Mouse (Mus musculus) heart, postnatal 10 days (tissue): Measurements from ENCODE around the gene Prkg1. TPM values are rescaled to one million over a fixed set of nuclear protein-coding genes. Genes with fewer than 3 reads are reported as not detected.
A peak's percentile ranks its signal among the peaks of the same experiment; 100 is the strongest.
"Not testable (repeated sequence)": the region's sequence is repeated elsewhere in the genome, so short reads cannot be mapped to it uniquely, and the experiment has no call there.

ENCODE experiments used
- DNase-seq, 2 experiments: peaks; one replicate each; pipeline ENCODE4 v3.0.0; 2021
- intact Hi-C: fragments of 180-260 bp; cut with DNase I; formaldehyde crosslinking; loops from one replicate; pipeline ENCODE4 v1.15.1; 2025
- total RNA-seq, 2 experiments: library from RNA; stranded (reverse); gene quantifications; 2 replicates each; pipeline ENCODE4 v1.2.3; 2021

Gene Prkg1
- total RNA-seq, 2 experiments from 2014 or later = 20.8 to 25.6 TPM

DNA sequence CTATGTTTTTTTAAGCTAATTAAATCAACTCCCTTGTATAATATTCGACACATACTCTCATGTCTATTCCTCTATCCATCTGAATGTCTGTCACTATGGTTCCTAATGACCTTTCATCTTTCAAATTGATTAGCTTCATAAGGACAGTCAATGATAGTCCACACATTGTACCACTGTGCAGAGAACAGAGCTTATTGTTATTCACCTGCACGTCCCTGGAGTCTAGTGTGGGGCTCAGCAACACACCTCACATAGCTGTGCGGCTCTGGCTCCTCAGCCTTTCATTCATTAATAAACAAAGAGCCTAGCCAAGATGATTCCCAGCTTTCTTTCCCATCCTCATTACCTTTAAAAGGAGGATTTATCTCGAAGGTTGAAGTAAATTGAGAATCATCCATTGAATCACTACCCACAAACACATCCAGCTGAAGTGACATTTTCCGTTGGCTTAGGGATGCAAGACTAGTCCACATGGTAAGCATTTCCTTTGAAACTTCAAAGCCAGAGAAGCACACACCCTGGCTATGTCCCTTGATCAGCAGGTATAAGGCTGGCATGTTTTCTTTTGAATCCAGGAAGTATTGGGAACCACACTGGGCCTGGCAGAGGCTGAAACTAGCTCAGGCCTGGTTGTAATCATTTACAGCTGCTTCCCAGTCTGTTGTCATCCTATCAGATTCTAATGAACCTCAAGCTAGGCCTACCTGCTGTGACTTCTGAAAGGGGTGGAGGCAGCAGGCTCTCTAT is 426.3 kb downstream of the Prkg1 start:
- DNase-seq = no peak
- intact Hi-C loops = no loop called here

DNA sequence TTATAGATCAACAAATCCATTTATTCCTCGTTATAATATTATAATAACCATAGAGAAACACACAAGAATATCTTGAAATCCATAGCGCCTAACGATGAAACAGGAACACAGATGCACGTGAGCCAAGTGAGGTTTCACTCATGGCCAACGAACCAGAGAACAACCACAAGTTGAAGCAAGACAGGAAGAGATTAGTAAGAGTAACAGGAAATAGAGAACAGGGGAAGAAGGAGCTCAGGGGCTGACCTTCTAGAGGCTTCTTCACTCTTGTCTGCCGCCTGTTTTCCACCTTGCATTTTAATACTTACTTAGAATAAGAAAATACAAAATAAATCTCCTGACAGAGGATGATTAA is 427.0 kb downstream of the Prkg1 start:
- intact Hi-C loops = no loop called here
- no peak for DNase-seq

GRCm38 (mm10) chr19:31337163-31337862 is 427.5 kb downstream of the Prkg1 start:
- intact Hi-C loops = no loop called here
- no peak for DNase-seq

DNA sequence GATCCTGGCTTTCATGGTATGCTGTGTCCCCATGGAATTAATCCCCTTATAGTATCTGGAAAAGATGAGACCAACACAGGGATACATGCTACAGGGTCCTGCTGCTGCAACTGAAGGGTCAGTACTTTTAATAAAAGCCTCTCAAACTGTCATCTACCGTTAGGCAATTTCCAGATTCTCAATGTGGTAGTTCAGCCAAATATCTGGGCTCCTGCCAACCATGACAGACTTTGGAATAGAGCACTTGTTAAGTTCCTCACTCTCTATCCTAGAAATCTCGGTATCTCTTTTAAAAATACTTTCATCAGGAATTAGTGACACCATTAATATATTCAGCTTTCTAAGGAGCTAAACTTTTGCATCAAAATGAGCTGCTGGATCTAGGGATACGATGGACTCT is 428.5 kb downstream of the Prkg1 start:
- intact Hi-C loops = no loop called here
- DNase-seq = peak in 1 of 2 experiments; percentile 13

DNA sequence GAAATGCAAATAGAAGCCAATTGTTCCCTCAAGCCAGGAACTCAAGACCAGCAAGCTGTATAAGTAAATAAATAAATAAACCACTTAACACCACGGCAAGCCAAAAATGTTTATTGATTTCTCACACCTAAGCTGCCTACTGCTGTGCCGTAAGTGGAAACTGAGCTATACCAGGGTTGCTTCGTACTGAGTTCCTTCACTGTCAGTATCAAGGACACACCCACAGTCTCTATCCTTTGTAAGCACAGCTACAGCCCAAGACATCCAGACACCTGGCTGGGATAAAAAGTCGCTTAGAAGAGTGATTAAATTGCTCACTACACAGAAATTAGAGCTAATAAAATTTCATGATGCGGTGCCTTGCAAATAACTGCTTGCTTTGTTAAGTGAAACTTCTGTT is 434.9 kb downstream of the Prkg1 start:
- intact Hi-C loops = no loop called here
- DNase-seq = no peak

- DNase-seq = no peak
- intact Hi-C loops = no loop called here
Measured at GRCm38 (mm10) chr19:31304760-31305159, 460.1 kb downstream of the Prkg1 start.

DNA sequence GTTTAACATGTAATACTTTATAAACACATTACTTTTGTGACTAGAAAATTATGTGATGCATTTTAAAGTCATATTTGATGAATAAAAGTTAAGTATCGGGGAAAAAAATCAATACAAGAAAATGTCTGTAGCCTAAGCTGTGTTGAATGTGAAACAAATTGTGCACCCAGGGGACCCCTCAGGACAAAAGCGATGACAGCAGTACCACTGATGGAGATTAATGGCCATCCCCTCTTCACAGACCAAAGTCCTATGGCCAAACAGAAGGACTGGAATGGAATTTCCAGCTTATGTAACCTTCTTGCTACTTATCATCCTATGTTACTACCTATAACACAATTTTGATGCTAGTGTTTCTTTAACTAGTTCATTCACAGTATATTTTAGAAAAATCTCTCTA is 473.6 kb downstream of the Prkg1 start:
- intact Hi-C loops = no loop called here

GRCm38 (mm10) chr19:31284581-31284980 is 480.3 kb downstream of the Prkg1 start:
- intact Hi-C loops = no loop called here
- no peak for DNase-seq

More for the DNA sequence above, 473.6 kb downstream of the Prkg1 start:
- no peak for DNase-seq

- intact Hi-C loops = no loop called here
- DNase-seq = no peak
Measured at GRCm38 (mm10) chr19:31284126-31284525, 480.7 kb downstream of the Prkg1 start.

GRCm38 (mm10) chr19:31283617-31284016 is 481.2 kb downstream of the Prkg1 start:
- intact Hi-C loops = no loop called here
- no peak for DNase-seq

DNA sequence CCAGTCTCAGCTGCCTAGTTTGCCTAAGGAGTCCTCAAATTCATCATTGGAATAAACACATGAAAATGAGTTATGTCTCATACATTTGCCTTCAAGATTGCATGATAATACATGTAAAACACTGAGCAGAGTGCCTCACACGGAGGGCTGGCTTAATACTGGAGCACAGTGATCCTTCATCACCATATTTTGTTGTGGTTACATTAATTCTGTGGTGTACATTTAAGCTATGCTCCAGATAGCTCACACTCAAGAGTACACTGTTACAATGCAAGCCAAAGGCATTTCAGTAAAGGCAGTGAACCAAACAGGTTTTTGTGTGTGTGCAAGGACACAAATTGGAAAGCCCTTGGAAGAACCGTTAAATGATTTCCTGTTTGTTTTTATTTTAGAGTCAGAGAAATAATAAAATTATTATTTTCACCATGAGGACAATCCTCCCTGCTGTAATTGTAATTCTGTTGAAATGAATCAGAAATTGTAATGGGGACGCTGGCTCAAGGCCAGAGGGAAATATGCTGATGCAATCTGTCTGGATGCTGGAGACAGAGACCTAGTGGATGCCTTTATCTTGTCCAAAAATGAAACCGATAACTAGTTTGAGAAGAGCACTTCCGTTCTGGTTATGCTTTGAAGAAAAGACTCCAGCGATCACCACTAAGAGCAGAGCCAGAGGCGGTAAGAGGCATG is 484.9 kb downstream of the Prkg1 start:
- DNase-seq = peak; percentile 17 to 24

DNA sequence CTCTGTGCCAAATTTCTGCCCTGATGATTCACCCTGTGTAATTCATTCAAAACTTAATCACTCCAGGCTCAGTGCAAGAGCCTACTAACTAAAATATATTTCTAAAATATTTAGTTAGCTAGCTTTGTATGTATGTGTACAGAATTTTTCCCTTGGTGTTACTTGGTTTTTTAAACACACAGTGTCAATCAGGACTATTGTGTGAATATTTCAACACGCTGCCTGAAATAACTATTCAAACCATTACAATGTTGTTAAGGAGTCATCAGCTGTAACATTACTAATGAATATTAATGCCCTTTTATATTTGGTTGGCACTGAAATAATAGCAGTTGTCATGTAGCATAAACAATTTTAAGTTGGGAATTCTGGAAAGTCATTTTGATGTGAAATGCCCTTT is 502.4 kb downstream of the Prkg1 start:
- no peak for DNase-seq
- intact Hi-C loops = no loop called here

More for the DNA sequence above, 484.9 kb downstream of the Prkg1 start:
- intact Hi-C loops = no loop called here

- DNase-seq = no peak
- intact Hi-C loops = no loop called here
Measured at GRCm38 (mm10) chr19:31260494-31260893, 504.3 kb downstream of the Prkg1 start.

- no peak for DNase-seq
- intact Hi-C loops = no loop called here
Measured at GRCm38 (mm10) chr19:31255780-31256179, 509.1 kb downstream of the Prkg1 start.

DNA sequence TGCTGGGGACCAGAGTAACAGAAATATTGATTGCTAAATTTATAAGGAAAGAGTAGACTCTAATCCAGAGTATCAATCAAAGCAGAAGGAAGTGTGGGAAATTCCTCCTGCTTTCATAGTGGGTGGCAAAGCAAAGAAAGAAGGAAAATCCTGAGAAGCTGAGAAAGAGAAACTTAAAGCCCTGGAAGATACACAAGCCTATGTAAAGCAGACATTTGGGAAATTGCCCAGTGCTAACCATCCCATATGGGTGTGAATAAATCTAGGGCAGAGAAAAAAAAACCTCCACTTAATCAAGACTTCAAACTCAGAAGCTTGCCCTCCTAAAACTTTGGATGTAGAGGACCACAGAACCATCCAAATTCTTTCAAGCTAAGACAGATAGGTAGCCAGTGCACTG is 532.4 kb downstream of the Prkg1 start:
- no peak for DNase-seq
- intact Hi-C loops = no loop called here

DNA sequence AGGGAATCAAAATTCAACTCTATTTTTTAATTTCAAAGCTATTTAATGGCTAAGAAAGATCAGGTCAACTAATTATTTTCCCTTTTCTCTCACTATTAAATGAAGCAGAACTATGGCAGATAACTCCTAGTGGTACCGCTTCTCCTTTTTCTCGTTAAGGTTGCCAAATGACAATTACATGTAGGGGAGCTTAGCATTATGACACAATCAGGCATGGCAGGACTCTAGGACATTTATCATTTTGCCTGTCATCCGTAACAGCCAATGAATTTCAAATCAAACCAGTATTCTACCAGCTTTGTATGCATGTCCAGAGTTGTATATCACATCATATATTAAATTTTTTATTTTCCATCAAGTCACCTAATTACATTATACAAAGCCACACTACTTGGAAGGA is 536.4 kb downstream of the Prkg1 start:
- intact Hi-C loops = no loop called here

DNA sequence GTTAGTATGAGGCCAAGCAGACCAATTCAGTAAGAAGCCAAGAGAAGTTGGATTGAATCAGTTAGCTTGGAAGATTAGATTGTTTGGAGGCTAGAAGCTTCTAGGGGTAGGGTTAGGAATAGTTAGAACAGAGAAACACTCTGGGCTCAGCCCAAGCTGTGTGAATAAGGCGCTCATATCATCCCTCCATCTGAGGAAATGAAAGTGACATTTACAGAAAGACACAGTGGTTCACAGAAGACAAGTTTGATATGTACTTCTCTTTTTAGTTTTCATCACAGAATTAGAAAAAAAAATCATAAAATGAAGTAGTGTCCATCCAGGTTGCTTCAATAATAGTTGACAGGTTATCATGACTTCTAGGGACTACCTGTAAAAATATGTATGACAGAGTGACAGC is 541.4 kb downstream of the Prkg1 start:
- DNase-seq = no peak
- intact Hi-C loops = no loop called here

More for the DNA sequence above, 536.4 kb downstream of the Prkg1 start:
- DNase-seq = no peak

GRCm38 (mm10) chr19:31219261-31219660 is 545.6 kb downstream of the Prkg1 start:
- DNase-seq, intact Hi-C loops: not testable (repeated sequence)

DNA sequence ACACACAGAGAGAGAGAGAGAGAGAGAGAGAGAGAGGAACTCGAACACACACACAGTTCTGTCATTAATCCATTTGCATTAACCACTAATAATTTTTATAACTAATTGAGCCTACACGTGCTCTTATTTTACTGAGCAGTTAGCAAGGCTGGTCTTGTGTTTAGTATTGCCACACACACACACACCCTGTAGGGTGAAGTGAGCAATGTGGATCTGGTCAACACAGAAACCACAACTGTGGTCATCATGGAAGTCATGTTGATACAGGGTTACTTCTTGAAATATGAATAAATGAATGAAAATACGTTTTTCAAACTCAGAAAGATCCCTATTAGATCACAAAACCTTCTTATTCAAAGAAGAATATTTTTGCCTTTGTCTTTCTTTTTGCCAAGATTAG is 554.0 kb downstream of the Prkg1 start:
- intact Hi-C loops = no loop called here
- no peak for DNase-seq

GRCm38 (mm10) chr19:31210449-31210848 is 554.4 kb downstream of the Prkg1 start:
- intact Hi-C loops = no loop called here
- no peak for DNase-seq

DNA sequence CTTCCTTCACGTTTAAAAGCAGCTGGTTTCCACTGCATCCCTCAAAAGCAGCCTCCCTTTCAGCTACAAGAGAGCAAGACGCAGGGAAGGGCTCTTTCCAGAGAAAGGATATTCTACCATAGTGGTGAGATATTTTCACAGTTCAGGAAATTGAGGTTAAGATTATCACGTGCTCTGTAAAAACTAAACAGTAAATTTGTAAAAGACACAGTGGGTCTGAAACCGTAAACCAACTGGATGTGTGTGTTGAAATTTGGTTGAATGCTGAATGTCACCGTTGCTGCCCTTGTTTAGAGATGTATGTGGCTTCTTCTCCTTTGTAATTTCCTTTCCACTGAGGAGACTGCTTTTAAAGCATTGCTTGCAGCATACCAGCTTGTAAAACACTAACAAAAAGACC is 565.2 kb downstream of the Prkg1 start:
- intact Hi-C loops = no loop called here
- peak in 1 of 2 experiments; percentile 8 for DNase-seq

DNA sequence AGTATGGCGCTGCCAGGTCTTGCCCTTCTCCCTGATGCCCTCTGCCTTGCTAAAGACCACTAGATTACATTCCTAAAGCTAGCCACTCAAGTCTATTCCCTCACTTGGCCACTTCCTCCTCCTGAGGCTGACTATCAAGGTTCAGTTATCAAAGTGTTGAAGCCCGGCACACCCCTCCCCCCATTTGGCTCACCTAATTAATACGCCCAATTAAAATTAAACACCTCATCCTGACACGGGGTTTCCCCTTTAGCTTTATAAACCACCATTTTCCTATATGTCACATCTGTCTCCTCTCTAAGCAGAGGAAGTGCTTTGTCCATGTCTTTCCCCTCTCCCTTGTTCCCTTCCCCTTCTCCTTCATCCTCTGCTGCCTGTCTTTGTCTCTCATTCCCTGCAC is 566.4 kb downstream of the Prkg1 start:
- no peak for DNase-seq
- intact Hi-C loops = no loop called here
